Mouse (Mus musculus) myocyte (in vitro differentiated cells): ENCODE measurements around the gene Brd3.
"Not testable (repeated sequence)": the region's sequence is repeated elsewhere in the genome, so short reads cannot be mapped to it uniquely, and the experiment has no call there.

ENCODE experiments used
- MAX ChIP-seq: IDR thresholded peaks from one replicate; pipeline ENCODE4 v1.6.1; 2011; ENCODE audit warnings: low read depth, mild to moderate bottlenecking, control low read depth
- POLR2A ChIP-seq: IDR thresholded peaks from one replicate; pipeline ENCODE4 v1.6.1; 2011; ENCODE audit warnings: low read depth, mild to moderate bottlenecking, control low read depth, moderate library complexity; ENCODE audit not compliant: insufficient read length

DNA sequence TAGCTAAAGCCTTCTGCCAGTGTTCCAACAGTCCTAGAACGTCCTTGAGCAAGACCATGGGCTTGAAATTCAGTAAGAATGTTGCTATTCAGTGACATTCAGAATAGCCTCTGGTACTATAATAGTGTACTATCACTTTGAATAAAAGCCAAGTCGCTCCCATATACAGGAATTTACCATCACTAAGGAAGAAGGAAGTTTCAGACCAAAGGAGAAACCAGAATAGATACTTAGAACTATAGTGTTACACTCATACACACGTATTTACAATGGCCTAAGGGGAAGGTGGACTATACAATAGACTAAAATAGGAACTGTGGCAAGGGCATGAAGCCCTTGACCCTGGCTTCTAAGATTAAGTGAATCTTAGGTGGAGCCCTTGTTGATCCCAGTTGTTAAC is 38.1 kb upstream of the Brd3 start:
- TF ChIP-seq POLR2A, MAX: not testable (repeated sequence)
